Mouse (Mus musculus) hindbrain, embryonic 14.5 days (tissue): Measurements from ENCODE around the gene Gm29735. TPM values are rescaled to one million over a fixed set of nuclear protein-coding genes. Genes with fewer than 3 reads are reported as not detected.
"Not testable (repeated sequence)": the region's sequence is repeated elsewhere in the genome, so short reads cannot be mapped to it uniquely, and the experiment has no call there.

Experiments used
- ATAC-seq: fragments of 200-750 bp; cut with Nextera tagmentation; 2 replicates; pipeline ENCODE4 v1.8.0; 2017; ENCODE audit warnings: moderate number of reproducible peaks, mild to moderate bottlenecking, moderate TSS enrichment, moderate library complexity; ENCODE audit not compliant: low FRiP score
- DNase-seq: peaks from one replicate; pipeline ENCODE4 v3.0.0-alpha.2; 2015; ENCODE audit warnings: low spot score
- H3K27ac ChIP-seq: fragments of 300-500 bp; sonication (generic); 2 replicates; pipeline ENCODE4 v1.5.1; 2014; ENCODE audit warnings: mild to moderate bottlenecking, moderate library complexity
- H3K27me3 ChIP-seq: fragments of 300-500 bp; sonication (generic); 2 replicates; pipeline ENCODE4 v1.6.1; 2014; ENCODE audit warnings: mild to moderate bottlenecking, low read length, mixed read lengths; ENCODE audit not compliant: control insufficient read depth, insufficient read depth
- H3K36me3 ChIP-seq: fragments of 300-500 bp; sonication (generic); replicated peaks from 2 replicates; pipeline ENCODE4 v1.6.1; 2014; ENCODE audit not compliant: control insufficient read depth, insufficient read depth
- H3K4me1 ChIP-seq: fragments of 300-500 bp; sonication (generic); replicated peaks from 2 replicates; pipeline ENCODE4 v1.6.1; 2014; ENCODE audit warnings: antibody characterized with exemption, low read length, mixed read lengths; ENCODE audit not compliant: control insufficient read depth, insufficient read depth
- H3K4me2 ChIP-seq: fragments of 300-500 bp; sonication (generic); replicated peaks from 2 replicates; pipeline ENCODE4 v1.6.1; 2014; ENCODE audit warnings: mild to moderate bottlenecking, moderate library complexity
- H3K4me3 ChIP-seq: fragments of 300-500 bp; sonication (generic); replicated peaks from 2 replicates; pipeline ENCODE4 v1.5.1; 2014; ENCODE audit warnings: mild to moderate bottlenecking, low read length
- H3K9ac ChIP-seq: fragments of 300-500 bp; sonication (generic); 2 replicates; pipeline ENCODE4 v1.6.1; 2014
- H3K9me3 ChIP-seq: fragments of 300-500 bp; sonication (generic); 2 replicates; pipeline ENCODE4 v1.6.1; 2016; ENCODE audit warnings: low read length; ENCODE audit not compliant: control insufficient read depth
- WGBS: fragments of 180-500 bp; shearing (Covaris S2); extraction: QIAGEN DNeasy Blood & Tissue Kit; methylation state at CpG from one replicate; pipeline ENCODE4 v1.1.7; 2014; 5-methylcytosine and 5-hydroxymethylcytosine counted together
- polyA plus RNA-seq: library from polyadenylated mRNA; unstranded; fragments of >200 nt; fragmentation: Nextera tagmentation; extraction: Ambion mirVana; gene quantifications from 2 replicates; pipeline ENCODE4 v1.2.1, GENCODE M21; 2014

The Gm29735 gene
- polyA plus RNA-seq, 1 experiment from 2014 or later: not detected

- H3K4me1 ChIP-seq, H3K9ac ChIP-seq, H3K9me3 ChIP-seq, H3K27ac ChIP-seq, H3K4me3 ChIP-seq, H3K4me2 ChIP-seq, ATAC-seq, DNase-seq, H3K36me3 ChIP-seq, H3K27me3 ChIP-seq: not testable (repeated sequence)
These were observed 8.7 kb upstream of the Gm29735 start, which contains the start of gene Gm4553 for GRCm38 (mm10) chr7:142165639-142166038. Gene Gm4553 (minus strand): TSS chr7:142165739.

GRCm38 (mm10) chr7:142159366-142159765, 2.5 kb upstream of the Gm29735 start:
- Histone ChIP-seq H3K27ac (no peak overlapping the region), H3K9me3 (no peaks in the 10 kb centered on the region), H3K4me2 (no peak overlapping the region), H3K4me1 (no peaks in the 10 kb centered on the region), H3K36me3 (no peaks in the 10 kb centered on the region), H3K9ac (no peak overlapping the region), H3K27me3 (no peaks in the 10 kb centered on the region), H3K4me3 (no peak overlapping the region)
- no peak for DNase-seq
- no peak for ATAC-seq
- 93% methylated on average over 3 of the region's 3 CpGs for WGBS

- H3K9me3 ChIP-seq: no peaks in the 10 kb centered on the region
- no peak for DNase-seq
- no peaks in the 10 kb centered on the region for H3K4me1 ChIP-seq
- H3K27me3 ChIP-seq: no peaks in the 10 kb centered on the region
- H3K36me3 ChIP-seq: no peaks in the 10 kb centered on the region
- H3K27ac ChIP-seq: no peak overlapping the region
- 71% methylated on average over 1 of the region's 1 CpGs for WGBS
- H3K4me3 ChIP-seq: no peak overlapping the region
- H3K9ac ChIP-seq: no peak overlapping the region
- no peak for ATAC-seq
- no peak overlapping the region for H3K4me2 ChIP-seq
These were observed 1.6 kb downstream of the Gm29735 start for GRCm38 (mm10) chr7:142155308-142155707.

- DNase-seq (no peak), ATAC-seq (no peak)
- WGBS: 90% methylated on average over 4 of the region's 4 CpGs
These were observed 4.7 kb downstream of the Gm29735 start for GRCm38 (mm10) chr7:142152191-142152590.

GRCm38 (mm10) chr7:142148633-142149032, 8.3 kb downstream of the Gm29735 start:
- no peaks in the 10 kb centered on the region for H3K4me1 ChIP-seq
- no peaks in the 10 kb centered on the region for H3K9me3 ChIP-seq
- no peaks in the 10 kb centered on the region for H3K36me3 ChIP-seq
- H3K27me3 ChIP-seq: no peaks in the 10 kb centered on the region
- no peak overlapping the region for H3K27ac ChIP-seq
- ATAC-seq: no peak
- no peak overlapping the region for H3K9ac ChIP-seq
- H3K4me3 ChIP-seq: no peak overlapping the region
- DNase-seq: no peak
- no peak overlapping the region for H3K4me2 ChIP-seq

More at GRCm38 (mm10) chr7:142152191-142152590, 4.7 kb downstream of the Gm29735 start:
- H3K27me3 ChIP-seq: no peaks in the 10 kb centered on the region
- H3K27ac ChIP-seq: no peak overlapping the region
- H3K4me3 ChIP-seq: no peak overlapping the region
- no peaks in the 10 kb centered on the region for H3K36me3 ChIP-seq
- no peaks in the 10 kb centered on the region for H3K4me1 ChIP-seq
- no peak overlapping the region for H3K9ac ChIP-seq
- H3K9me3 ChIP-seq: no peaks in the 10 kb centered on the region
- H3K4me2 ChIP-seq: no peak overlapping the region

GRCm38 (mm10) chr7:142146033-142146432, 10.9 kb downstream of the Gm29735 start:
- 0% methylated on average over 1 of the region's 1 CpGs for WGBS
- H3K9me3 ChIP-seq: no peaks in the 10 kb centered on the region
- no peaks in the 10 kb centered on the region for H3K36me3 ChIP-seq
- H3K27ac ChIP-seq: no peak overlapping the region
- no peak overlapping the region for H3K9ac ChIP-seq
- peak; percentile 59 for DNase-seq
- H3K4me3 ChIP-seq: no peak overlapping the region
- no peak for ATAC-seq
- H3K4me2 ChIP-seq: no peak overlapping the region
- H3K4me1 ChIP-seq: no peaks in the 10 kb centered on the region
- H3K27me3 ChIP-seq: no peaks in the 10 kb centered on the region

- no peaks in the 10 kb centered on the region for H3K4me1 ChIP-seq
- no peaks in the 10 kb centered on the region for H3K27me3 ChIP-seq
- no peak overlapping the region for H3K27ac ChIP-seq
- no peak overlapping the region for H3K9ac ChIP-seq
- no peak for ATAC-seq
- WGBS: 42% methylated on average over 4 of the region's 4 CpGs
- no peak for DNase-seq
- H3K9me3 ChIP-seq: no peaks in the 10 kb centered on the region
- no peak overlapping the region for H3K4me3 ChIP-seq
- H3K36me3 ChIP-seq: no peaks in the 10 kb centered on the region
- H3K4me2 ChIP-seq: no peak overlapping the region
These were observed 11.4 kb downstream of the Gm29735 start for GRCm38 (mm10) chr7:142145413-142145940.

- no peaks in the 10 kb centered on the region for H3K36me3 ChIP-seq
- H3K4me3 ChIP-seq: no peak within 1 kb of the TSS
- H3K27me3 ChIP-seq: no peaks in the 10 kb centered on the region
- H3K9ac ChIP-seq: no peak within 1 kb of the TSS
- no peaks in the 10 kb centered on the region for H3K9me3 ChIP-seq
- WGBS: 73% methylated on average over 1 of the region's 1 CpGs
- H3K27ac ChIP-seq: no peak within 1 kb of the TSS
- H3K4me2 ChIP-seq: no peak within 1 kb of the TSS
- no peak for DNase-seq
- no peak for ATAC-seq
- no peaks in the 10 kb centered on the region for H3K4me1 ChIP-seq
These were observed 12.4 kb downstream of the Gm29735 start, which contains the start of gene Gm45337 for GRCm38 (mm10) chr7:142144507-142144906. Gene Gm45337 (minus strand): TSS chr7:142144607.

GRCm38 (mm10) chr7:142143506-142144010, 13.4 kb downstream of the Gm29735 start:
- not testable (repeated sequence) for H3K27me3 ChIP-seq, H3K27ac ChIP-seq, H3K4me1 ChIP-seq, H3K9ac ChIP-seq, H3K9me3 ChIP-seq, H3K4me2 ChIP-seq, DNase-seq, H3K4me3 ChIP-seq, H3K36me3 ChIP-seq, ATAC-seq
- 57% methylated on average over 1 of the region's 1 CpGs for WGBS

GRCm38 (mm10) chr7:142140696-142141095, 16.2 kb downstream of the Gm29735 start:
- Histone ChIP-seq H3K4me3 (no peak overlapping the region), H3K27me3 (no peaks in the 10 kb centered on the region), H3K9me3 (no peaks in the 10 kb centered on the region), H3K9ac (no peak overlapping the region), H3K4me2 (no peak overlapping the region), H3K36me3 (no peaks in the 10 kb centered on the region), H3K4me1 (no peaks in the 10 kb centered on the region), H3K27ac (no peak overlapping the region)
- WGBS: 62% methylated on average over 1 of the region's 1 CpGs
- ATAC-seq (no peak), DNase-seq (no peak)
